Mouse (Mus musculus) hindbrain, embryonic 11.5 days (tissue): ENCODE data around the gene Hivep3. TPM values are rescaled to one million over a fixed set of nuclear protein-coding genes. Genes with fewer than 3 reads are reported as not detected.

Source experiments
- ATAC-seq: fragments of 200-750 bp; cut with Nextera tagmentation; 2 replicates; pipeline ENCODE4 v1.8.0; 2017; ENCODE audit warnings: mild to moderate bottlenecking, moderate TSS enrichment, moderate library complexity; ENCODE audit not compliant: low FRiP score
- DNase-seq: peaks from one replicate; pipeline ENCODE4 v3.0.0-alpha.2; 2015; ENCODE audit warnings: low spot score
- H3K27ac ChIP-seq: fragments of 300-500 bp; sonication (generic); 2 replicates; pipeline ENCODE4 v1.5.1; 2014; ENCODE audit warnings: mild to moderate bottlenecking, low read depth, low read length
- H3K27me3 ChIP-seq: fragments of 300-500 bp; sonication (generic); 2 replicates; pipeline ENCODE4 v1.6.1; 2014; ENCODE audit warnings: mild to moderate bottlenecking, low read length, moderate library complexity, mixed read lengths; ENCODE audit not compliant: control insufficient read depth, insufficient read depth
- H3K36me3 ChIP-seq: fragments of 300-500 bp; sonication (generic); 2 replicates; pipeline ENCODE4 v1.6.1; 2014; ENCODE audit warnings: mild to moderate bottlenecking, low read length, moderate library complexity, mixed read lengths; ENCODE audit not compliant: control insufficient read depth, insufficient read depth
- H3K4me1 ChIP-seq: fragments of 300-500 bp; sonication (generic); replicated peaks from 2 replicates; pipeline ENCODE4 v1.6.1; 2014; ENCODE audit warnings: low read length, mixed read lengths; ENCODE audit not compliant: control insufficient read depth, insufficient read depth
- H3K4me2 ChIP-seq: fragments of 300-500 bp; sonication (generic); replicated peaks from 2 replicates; pipeline ENCODE4 v1.6.1; 2014; ENCODE audit warnings: mild to moderate bottlenecking, low read depth, low read length
- H3K4me3 ChIP-seq: fragments of 300-500 bp; sonication (generic); 2 replicates; pipeline ENCODE4 v1.5.1; 2014; ENCODE audit warnings: low read depth, low read length
- H3K9ac ChIP-seq: fragments of 300-500 bp; sonication (generic); 2 replicates; pipeline ENCODE4 v1.6.1; 2014; ENCODE audit warnings: low read depth, low read length
- H3K9me3 ChIP-seq: fragments of 300-500 bp; sonication (generic); 2 replicates; pipeline ENCODE4 v1.6.1; 2016; ENCODE audit warnings: low read length; ENCODE audit not compliant: control insufficient read depth
- WGBS: fragments of 180-500 bp; shearing (Covaris S2); extraction: QIAGEN DNeasy Blood & Tissue Kit; methylation state at CpG from one replicate; pipeline ENCODE4 v1.1.7; 2014; 5-methylcytosine and 5-hydroxymethylcytosine counted together
- polyA plus RNA-seq: library from polyadenylated mRNA; unstranded; fragments of >200 nt; fragmentation: Nextera tagmentation; extraction: Ambion mirVana; gene quantifications from 2 replicates; pipeline ENCODE4 v1.2.1, GENCODE M21; 2014

Gene Hivep3
- polyA plus RNA-seq, 1 experiment from 2014 or later = 1.8 TPM

DNA sequence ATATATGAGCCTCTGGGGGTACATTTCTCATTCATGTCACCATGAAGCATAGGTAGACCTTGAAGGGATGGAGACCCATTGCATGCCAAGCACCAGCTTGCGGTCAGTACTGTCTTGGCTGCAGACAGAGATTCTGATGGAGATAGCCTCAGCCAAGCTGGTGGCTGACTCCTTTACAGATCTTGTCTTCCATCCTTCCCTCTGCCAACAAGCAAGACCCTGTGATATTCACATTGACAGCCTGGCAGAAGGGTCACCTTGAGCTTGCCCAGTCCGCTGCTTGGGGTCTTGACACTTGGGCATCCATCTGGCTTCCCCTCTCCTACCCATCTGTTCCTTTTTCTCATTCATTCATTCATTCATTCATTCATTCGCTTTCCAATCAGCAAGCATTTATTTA is 133.5 kb downstream of the Hivep3 start:
- Histone ChIP-seq H3K36me3 (no peaks in the 10 kb centered on the region), H3K4me3 (no peak overlapping the region)

DNA sequence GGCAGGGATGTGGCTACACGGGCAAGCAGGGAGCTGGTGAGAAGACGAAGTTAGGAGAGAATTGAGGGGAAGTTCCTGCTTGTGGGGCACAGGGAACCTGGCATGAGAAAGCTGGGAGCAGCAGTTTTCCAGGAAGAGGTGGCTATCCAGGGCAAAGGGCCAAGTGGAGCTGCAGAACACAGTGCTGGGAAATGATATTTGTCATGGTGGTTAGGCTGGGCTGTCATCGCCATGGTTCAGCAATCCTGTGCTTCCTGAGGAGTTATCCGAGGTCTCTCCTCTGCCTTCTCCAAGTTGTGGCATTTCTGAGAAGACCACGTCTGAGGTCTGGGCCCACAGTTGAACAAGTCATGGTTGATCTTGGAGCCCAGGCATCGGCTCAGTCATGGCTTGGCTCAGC is 136.8 kb downstream of the Hivep3 start:
- Histone ChIP-seq H3K9ac (no peak overlapping the region), H3K4me2 (no peak overlapping the region), H3K9me3 (no peaks in the 10 kb centered on the region), H3K27ac (no peak overlapping the region), H3K36me3 (no peaks in the 10 kb centered on the region), H3K4me3 (no peak overlapping the region), H3K4me1 (no peaks in the 10 kb centered on the region), H3K27me3 (no peaks in the 10 kb centered on the region)
- 82% methylated on average over 6 of the region's 6 CpGs for WGBS
- DNase-seq (no peak), ATAC-seq (no peak)

More for the DNA sequence above, 133.5 kb downstream of the Hivep3 start:
- Histone ChIP-seq H3K4me1 (no peaks in the 10 kb centered on the region), H3K9ac (no peak overlapping the region), H3K4me2 (no peak overlapping the region), H3K27me3 (no peaks in the 10 kb centered on the region), H3K9me3 (no peaks in the 10 kb centered on the region), H3K27ac (no peak overlapping the region)
- ATAC-seq = no peak
- DNase-seq = no peak
- WGBS = 92% methylated on average over 3 of the region's 3 CpGs

DNA sequence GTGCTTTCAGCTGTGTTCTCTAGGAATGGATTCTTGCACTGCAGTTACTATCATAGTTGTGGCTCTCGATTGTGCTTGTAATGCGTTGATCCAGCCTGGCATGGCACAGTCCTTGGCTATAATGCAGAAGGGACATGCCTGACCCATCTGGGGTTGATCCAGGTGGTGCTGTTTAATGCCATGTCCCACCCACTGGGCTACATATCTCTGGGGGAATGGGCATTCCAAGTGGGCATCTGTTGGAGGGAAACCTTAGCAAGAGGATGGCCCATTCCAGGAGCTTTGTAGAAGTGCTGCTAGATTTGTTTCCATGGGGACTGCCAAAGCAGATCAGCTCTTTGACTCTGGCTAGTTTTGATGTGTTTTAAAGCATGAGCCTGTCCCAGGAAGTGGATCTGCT is 137.9 kb downstream of the Hivep3 start:
- DNase-seq (no peak), ATAC-seq (no peak)
- Histone ChIP-seq H3K4me1 (no peaks in the 10 kb centered on the region), H3K4me3 (no peak overlapping the region), H3K27me3 (no peaks in the 10 kb centered on the region), H3K27ac (no peak overlapping the region), H3K9ac (no peak overlapping the region), H3K36me3 (no peaks in the 10 kb centered on the region), H3K9me3 (no peaks in the 10 kb centered on the region), H3K4me2 (no peak overlapping the region)
- 94% methylated on average over 2 of the region's 2 CpGs for WGBS

GRCm38 (mm10) chr4:119871861-119872582 is 138.4 kb downstream of the Hivep3 start:
- H3K4me3 ChIP-seq = no peak overlapping the region
- no peaks in the 10 kb centered on the region for H3K9me3 ChIP-seq
- H3K36me3 ChIP-seq = no peaks in the 10 kb centered on the region
- no peak overlapping the region for H3K27ac ChIP-seq
- DNase-seq (no peak), ATAC-seq (no peak)
- 91% methylated on average over 10 of the region's 10 CpGs for WGBS
- H3K4me1 ChIP-seq = no peaks in the 10 kb centered on the region
- no peaks in the 10 kb centered on the region for H3K27me3 ChIP-seq
- H3K9ac ChIP-seq = no peak overlapping the region
- no peak overlapping the region for H3K4me2 ChIP-seq

- ATAC-seq (no peak), DNase-seq (no peak)
- no peak overlapping the region for H3K9ac ChIP-seq
These were observed 140.4 kb downstream of the Hivep3 start for GRCm38 (mm10) chr4:119873935-119874334.

DNA sequence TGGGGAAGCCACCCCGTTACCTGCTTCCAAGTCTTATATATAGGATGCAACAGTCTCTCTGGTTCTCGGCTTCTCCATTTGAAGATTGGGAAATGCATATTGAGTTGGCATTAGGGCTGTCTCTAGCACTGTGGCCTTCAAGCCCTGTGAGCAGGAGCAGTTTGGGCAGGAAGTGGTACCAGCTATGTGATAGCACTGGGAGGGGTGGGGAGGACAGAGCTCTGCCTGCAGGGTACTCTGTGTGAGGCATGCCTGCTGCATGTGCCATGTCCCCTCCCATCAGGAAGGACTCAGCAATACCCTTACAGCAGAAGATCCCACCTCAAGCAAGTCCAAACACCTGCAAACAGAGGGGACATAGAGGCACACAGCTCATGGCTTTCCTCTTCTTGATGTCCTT is 142.0 kb downstream of the Hivep3 start:
- WGBS = 84% methylated on average over 2 of the region's 2 CpGs
- no peaks in the 10 kb centered on the region for H3K36me3 ChIP-seq
- DNase-seq (no peak), ATAC-seq (no peak)
- no peak overlapping the region for H3K4me3 ChIP-seq
- no peak overlapping the region for H3K27ac ChIP-seq
- H3K4me2 ChIP-seq = no peak overlapping the region
- no peaks in the 10 kb centered on the region for H3K9me3 ChIP-seq
- no peaks in the 10 kb centered on the region for H3K27me3 ChIP-seq
- H3K4me1 ChIP-seq = no peaks in the 10 kb centered on the region
- H3K9ac ChIP-seq = no peak overlapping the region

More at GRCm38 (mm10) chr4:119873935-119874334, 140.4 kb downstream of the Hivep3 start:
- no peak overlapping the region for H3K27ac ChIP-seq
- H3K27me3 ChIP-seq = no peaks in the 10 kb centered on the region
- no peak overlapping the region for H3K4me3 ChIP-seq
- H3K4me1 ChIP-seq = no peaks in the 10 kb centered on the region
- no peak overlapping the region for H3K4me2 ChIP-seq
- H3K9me3 ChIP-seq = no peaks in the 10 kb centered on the region
- no peaks in the 10 kb centered on the region for H3K36me3 ChIP-seq
- 77% methylated on average over 6 of the region's 6 CpGs for WGBS

DNA sequence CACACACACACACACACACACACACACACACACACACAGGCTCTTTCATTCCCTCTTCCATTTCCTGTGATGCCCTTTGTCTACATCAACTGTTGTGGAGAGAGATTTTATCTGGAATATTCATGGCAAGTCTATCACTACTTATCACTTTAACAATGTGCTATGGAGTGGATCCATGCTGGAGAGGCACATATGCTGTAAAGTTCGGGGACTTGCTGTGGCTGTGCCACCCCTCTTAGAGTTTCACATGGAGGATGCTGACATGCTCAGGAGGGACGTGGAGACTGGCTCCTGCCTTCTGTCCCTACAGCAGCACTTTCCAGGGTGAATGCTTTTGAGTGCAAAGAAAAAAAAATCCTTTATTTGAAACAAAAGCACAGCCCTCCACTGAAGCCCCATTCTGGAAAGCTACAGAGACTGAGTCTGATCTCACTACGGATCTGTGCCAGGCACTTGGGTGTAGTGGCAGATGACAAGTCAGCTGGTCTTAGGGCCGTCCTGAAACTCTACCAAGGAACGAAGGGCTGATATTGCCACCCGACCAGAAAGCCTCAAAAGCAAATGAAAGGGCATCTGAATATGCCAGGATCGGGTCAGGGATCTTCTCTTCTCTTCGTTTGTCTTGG is 143.1 kb downstream of the Hivep3 start:
- H3K4me1 ChIP-seq = no peaks in the 10 kb centered on the region
- no peak overlapping the region for H3K4me3 ChIP-seq
- no peak overlapping the region for H3K9ac ChIP-seq
- no peaks in the 10 kb centered on the region for H3K36me3 ChIP-seq
- 71% methylated on average over 8 of the region's 8 CpGs for WGBS
- no peak for DNase-seq
- H3K27ac ChIP-seq = no peak overlapping the region
- ATAC-seq = no peak
- H3K4me2 ChIP-seq = no peak overlapping the region
- no peaks in the 10 kb centered on the region for H3K27me3 ChIP-seq
- H3K9me3 ChIP-seq = no peaks in the 10 kb centered on the region

DNA sequence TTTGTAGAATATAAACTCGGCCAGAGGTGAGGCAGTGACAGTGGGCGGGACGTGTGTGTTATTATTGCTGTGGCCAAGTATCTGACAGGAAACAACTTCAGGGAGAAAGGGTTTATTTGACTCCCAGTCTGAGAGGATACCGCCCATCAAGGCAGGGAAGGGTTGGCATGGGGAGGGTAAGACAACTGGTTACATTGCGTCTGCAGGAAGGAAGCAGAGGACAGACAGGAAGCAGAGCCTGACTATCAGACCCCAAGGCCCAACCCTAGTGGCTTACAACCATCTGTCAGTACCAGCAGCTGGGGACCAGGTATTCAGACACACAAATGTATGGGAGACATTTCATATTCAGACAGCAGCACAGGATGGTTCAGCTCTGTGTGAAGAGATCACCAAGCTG is 144.6 kb downstream of the Hivep3 start:
- Histone ChIP-seq H3K27ac (no peak overlapping the region), H3K27me3 (no peaks in the 10 kb centered on the region), H3K4me1 (no peaks in the 10 kb centered on the region), H3K9me3 (no peaks in the 10 kb centered on the region), H3K36me3 (no peaks in the 10 kb centered on the region), H3K4me2 (no peak overlapping the region), H3K9ac (no peak overlapping the region), H3K4me3 (no peak overlapping the region)
- 86% methylated on average over 5 of the region's 5 CpGs for WGBS
- DNase-seq (no peak), ATAC-seq (no peak)

DNA sequence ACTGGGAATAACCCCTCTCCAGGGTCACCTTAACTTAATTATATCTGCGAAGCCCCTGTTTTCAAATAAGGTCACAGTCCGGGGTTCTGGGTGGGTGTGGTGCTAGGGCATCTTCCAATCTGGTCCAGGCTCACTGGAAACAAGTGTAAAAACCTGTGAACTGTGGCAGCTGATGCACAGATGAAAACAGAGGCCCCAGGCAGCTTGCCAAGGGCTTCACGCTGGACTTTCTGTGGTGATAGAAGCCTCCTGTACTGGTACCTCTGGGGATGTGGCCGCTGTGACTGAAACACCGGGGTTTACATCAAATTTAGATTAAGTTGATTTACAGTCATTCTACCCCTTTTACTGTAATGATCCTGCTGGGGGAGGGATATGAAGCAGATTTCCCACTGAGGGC is 146.1 kb downstream of the Hivep3 start:
- no peak overlapping the region for H3K9ac ChIP-seq
- no peaks in the 10 kb centered on the region for H3K27me3 ChIP-seq
- no peaks in the 10 kb centered on the region for H3K4me1 ChIP-seq
- WGBS = 89% methylated on average over 5 of the region's 5 CpGs
- DNase-seq (no peak), ATAC-seq (no peak)
- H3K27ac ChIP-seq = no peak overlapping the region
- H3K36me3 ChIP-seq = no peaks in the 10 kb centered on the region
- H3K4me3 ChIP-seq = no peak overlapping the region
- no peaks in the 10 kb centered on the region for H3K9me3 ChIP-seq
- H3K4me2 ChIP-seq = no peak overlapping the region
